Mouse (Mus musculus) forebrain, embryonic 14.5 days (tissue): ENCODE measurements around the gene Tjp1. TPM values are rescaled to one million over a fixed set of nuclear protein-coding genes. Genes with fewer than 3 reads are reported as not detected.

Experiments used
- ATAC-seq: fragments of 200-750 bp; cut with Nextera tagmentation; 2 replicates; pipeline ENCODE4 v1.8.0; 2017; ENCODE audit warnings: mild to moderate bottlenecking, moderate library complexity
- DNase-seq: peaks from one replicate; pipeline ENCODE4 v3.0.0-alpha.2; 2015; ENCODE audit warnings: low spot score
- H3K27ac ChIP-seq: fragments of 300-500 bp; sonication (generic); 2 replicates; pipeline ENCODE4 v1.5.1; 2014; ENCODE audit warnings: low read depth, mild to moderate bottlenecking, control low read depth, low read length, moderate library complexity
- H3K27me3 ChIP-seq: fragments of 300-500 bp; sonication (generic); replicated peaks from 2 replicates; pipeline ENCODE4 v1.6.1; 2014; ENCODE audit warnings: low read length, control low read depth, mixed read lengths; ENCODE audit not compliant: control insufficient read depth, insufficient read depth
- H3K36me3 ChIP-seq: fragments of 300-500 bp; sonication (generic); 2 replicates; pipeline ENCODE4 v1.6.1; 2014; ENCODE audit warnings: low read length, control low read depth; ENCODE audit not compliant: control insufficient read depth, insufficient read depth
- H3K4me1 ChIP-seq: fragments of 300-500 bp; sonication (generic); 2 replicates; pipeline ENCODE4 v1.6.1; 2014; ENCODE audit warnings: antibody characterized with exemption, low read length, control low read depth; ENCODE audit not compliant: control insufficient read depth, insufficient read depth
- H3K4me2 ChIP-seq: fragments of 300-500 bp; sonication (generic); 2 replicates; pipeline ENCODE4 v1.6.1; 2014; ENCODE audit warnings: mild to moderate bottlenecking, control low read depth, low read length
- H3K4me3 ChIP-seq: fragments of 300-500 bp; sonication (generic); 2 replicates; pipeline ENCODE4 v1.5.1; 2014; ENCODE audit warnings: low read depth, low read length, control low read depth
- H3K9ac ChIP-seq: fragments of 300-500 bp; sonication (generic); 2 replicates; pipeline ENCODE4 v1.6.1; 2014; ENCODE audit warnings: mild to moderate bottlenecking, low read length, control low read depth, moderate library complexity
- H3K9me3 ChIP-seq: fragments of 300-500 bp; sonication (generic); replicated peaks from 2 replicates; pipeline ENCODE4 v1.6.1; 2016; ENCODE audit warnings: low read length, control low read depth, mixed read lengths; ENCODE audit not compliant: control insufficient read depth
- WGBS: fragments of 180-500 bp; shearing (Covaris S2); extraction: QIAGEN DNeasy Blood & Tissue Kit; methylation state at CpG from one replicate; pipeline ENCODE4 v1.1.7; 2014; 5-methylcytosine and 5-hydroxymethylcytosine counted together
- polyA plus RNA-seq: library from polyadenylated mRNA; unstranded; fragments of >200 nt; fragmentation: Nextera tagmentation; extraction: Ambion mirVana; gene quantifications from 2 replicates; pipeline ENCODE4 v1.2.1, GENCODE M21; 2014

The Tjp1 gene
- polyA plus RNA-seq, 1 experiment from 2014 or later: 16.2 TPM

- WGBS: 77% methylated on average over 8 of the region's 8 CpGs
- H3K9ac ChIP-seq: no peak overlapping the region
Measured at GRCm38 (mm10) chr7:65520622-65521021, 7.0 kb downstream of the Tjp1 start.

GRCm38 (mm10) chr7:65519788-65520563, 7.6 kb downstream of the Tjp1 start:
- H3K27me3 ChIP-seq: no peaks in the 10 kb centered on the region
- no peaks in the 10 kb centered on the region for H3K36me3 ChIP-seq
- H3K9me3 ChIP-seq: no peaks in the 10 kb centered on the region
- no peak overlapping the region for H3K4me2 ChIP-seq
- no peak overlapping the region for H3K4me3 ChIP-seq
- no peak overlapping the region for H3K27ac ChIP-seq
- ATAC-seq: peak; percentile 57
- H3K4me1 ChIP-seq: no peaks in the 10 kb centered on the region; the same call in 1 of the 2 replicates
- peak; percentile 70 for DNase-seq
- 53% methylated on average over 12 of the region's 12 CpGs for WGBS
- no peak overlapping the region for H3K9ac ChIP-seq

More at GRCm38 (mm10) chr7:65520622-65521021, 7.0 kb downstream of the Tjp1 start:
- Histone ChIP-seq H3K4me2 (no peak overlapping the region), H3K27ac (no peak overlapping the region), H3K4me1 (no peaks in the 10 kb centered on the region; the same call in 1 of the 2 replicates), H3K27me3 (no peaks in the 10 kb centered on the region), H3K36me3 (no peaks in the 10 kb centered on the region), H3K4me3 (no peak overlapping the region), H3K9me3 (no peaks in the 10 kb centered on the region)
- ATAC-seq (no peak), DNase-seq (no peak)

GRCm38 (mm10) chr7:65516903-65517302, 10.7 kb downstream of the Tjp1 start:
- H3K4me1 ChIP-seq: no peaks in the 10 kb centered on the region; the same call in 1 of the 2 replicates
- ATAC-seq: no peak
- no peak overlapping the region for H3K4me3 ChIP-seq
- peak overlapping the region; percentile 20; the same call in 1 of the 2 replicates for H3K4me2 ChIP-seq
- H3K36me3 ChIP-seq: no peaks in the 10 kb centered on the region
- H3K9ac ChIP-seq: no peak overlapping the region
- no peaks in the 10 kb centered on the region for H3K27me3 ChIP-seq
- H3K27ac ChIP-seq: no peak overlapping the region
- 6% methylated on average over 8 of the region's 8 CpGs for WGBS
- no peaks in the 10 kb centered on the region for H3K9me3 ChIP-seq
- peak; percentile 46 for DNase-seq

GRCm38 (mm10) chr7:65513451-65514179, 14.0 kb downstream of the Tjp1 start:
- no peak overlapping the region for H3K4me2 ChIP-seq
- no peaks in the 10 kb centered on the region for H3K27me3 ChIP-seq
- ATAC-seq: 0 out of 2 replicates have a peak, but pooled peaks have one; percentile 20
- no peaks in the 10 kb centered on the region; the same call in 1 of the 2 replicates for H3K4me1 ChIP-seq
- no peak overlapping the region for H3K9ac ChIP-seq
- 54% methylated on average over 10 of the region's 10 CpGs for WGBS
- no peak overlapping the region for H3K4me3 ChIP-seq
- no peak for DNase-seq
- no peaks in the 10 kb centered on the region for H3K9me3 ChIP-seq
- H3K36me3 ChIP-seq: no peaks in the 10 kb centered on the region
- no peak overlapping the region for H3K27ac ChIP-seq

- Histone ChIP-seq H3K4me3 (no peak overlapping the region), H3K9ac (no peak overlapping the region), H3K36me3 (no peaks in the 10 kb centered on the region), H3K4me1 (no peaks in the 10 kb centered on the region), H3K27ac (no peak overlapping the region), H3K27me3 (no peaks in the 10 kb centered on the region), H3K4me2 (no peak overlapping the region), H3K9me3 (no peaks in the 10 kb centered on the region)
- ATAC-seq (no peak), DNase-seq (peak; percentile 42)
- 26% methylated on average over 3 of the region's 3 CpGs for WGBS
Measured at GRCm38 (mm10) chr7:65509357-65509756, 18.2 kb downstream of the Tjp1 start.

GRCm38 (mm10) chr7:65507341-65507740, 20.2 kb downstream of the Tjp1 start:
- Histone ChIP-seq H3K9ac (no peak overlapping the region), H3K9me3 (no peaks in the 10 kb centered on the region), H3K36me3 (no peaks in the 10 kb centered on the region), H3K27me3 (no peaks in the 10 kb centered on the region), H3K4me3 (no peak overlapping the region), H3K4me2 (no peak overlapping the region), H3K4me1 (no peaks in the 10 kb centered on the region), H3K27ac (no peak overlapping the region)
- WGBS: 92% methylated on average over 5 of the region's 5 CpGs
- DNase-seq: no peak
- no peak for ATAC-seq

GRCm38 (mm10) chr7:65502486-65503322, 24.9 kb downstream of the Tjp1 start:
- Histone ChIP-seq H3K9ac (no peak overlapping the region), H3K9me3 (no peaks in the 10 kb centered on the region), H3K27me3 (no peaks in the 10 kb centered on the region), H3K4me3 (no peak overlapping the region), H3K4me2 (no peak overlapping the region), H3K4me1 (no peaks in the 10 kb centered on the region), H3K27ac (no peak overlapping the region), H3K36me3 (no peaks in the 10 kb centered on the region)
- DNase-seq: no peak
- ATAC-seq: no peak
- WGBS: 61% methylated on average over 10 of the region's 10 CpGs

GRCm38 (mm10) chr7:65500746-65501145, 26.8 kb downstream of the Tjp1 start:
- Histone ChIP-seq H3K27ac (no peak overlapping the region), H3K4me2 (no peak overlapping the region), H3K36me3 (no peaks in the 10 kb centered on the region), H3K27me3 (no peaks in the 10 kb centered on the region), H3K4me1 (no peaks in the 10 kb centered on the region), H3K4me3 (no peak overlapping the region), H3K9ac (no peak overlapping the region), H3K9me3 (no peaks in the 10 kb centered on the region)
- ATAC-seq: no peak
- DNase-seq: no peak
- 77% methylated on average over 7 of the region's 7 CpGs for WGBS
